Mouse (Mus musculus) T-helper 17 cell (primary cell): Measurements from ENCODE around the gene Kif2a.
"Not testable (repeated sequence)": the region's sequence is repeated elsewhere in the genome, so short reads cannot be mapped to it uniquely, and the experiment has no call there.

ENCODE experiments used
- in situ Hi-C, 2 experiments: fragments of 300-600 bp; cut with MboI, MseI; formaldehyde crosslinking; loops; 1 replicate in 1 of 2; 2 replicates in 1 of 2; pipeline ENCODE4 v1.15.1; 2025; ENCODE audit warnings: high pct_unique_total_duplicates in 2 of 2

Kif2a gene

GRCm38 (mm10) chr13:107022266-107023171 is 593 bp upstream of the Kif2a start:
- in situ Hi-C loops: no loop called here

GRCm38 (mm10) chr13:107019443-107019842 is 2.5 kb downstream of the Kif2a start:
- in situ Hi-C loops: loop anchor here in 1 of 2 experiments (5.0 kb wide), 1 partner anchor 78 kb away; no protein-coding TSS in a partner anchor

GRCm38 (mm10) chr13:107013926-107014325 is 8.0 kb downstream of the Kif2a start:
- in situ Hi-C loops: no loop called here

- in situ Hi-C loops: no loop called here
Observed at GRCm38 (mm10) chr13:107011618-107012017, 10.3 kb downstream of the Kif2a start.

GRCm38 (mm10) chr13:107008174-107008573 is 13.8 kb downstream of the Kif2a start:
- in situ Hi-C loops: no loop called here

GRCm38 (mm10) chr13:107003211-107003610 is 18.7 kb downstream of the Kif2a start:
- in situ Hi-C loops: no loop called here

GRCm38 (mm10) chr13:106998671-106999070 is 23.3 kb downstream of the Kif2a start:
- in situ Hi-C loops: no loop called here

GRCm38 (mm10) chr13:106998026-106998425 is 23.9 kb downstream of the Kif2a start:
- in situ Hi-C loops: no loop called here

GRCm38 (mm10) chr13:106997557-106997956 is 24.4 kb downstream of the Kif2a start:
- in situ Hi-C loops: not testable (repeated sequence)

- in situ Hi-C loops: no loop called here
Observed at GRCm38 (mm10) chr13:106996891-106997290, 25.0 kb downstream of the Kif2a start.

GRCm38 (mm10) chr13:106961496-106961895 is 60.4 kb downstream of the Kif2a start:
- in situ Hi-C loops: no loop called here

GRCm38 (mm10) chr13:106960557-106960956 is 61.4 kb downstream of the Kif2a start:
- in situ Hi-C loops: no loop called here

GRCm38 (mm10) chr13:106958286-106958685 is 63.6 kb downstream of the Kif2a start:
- in situ Hi-C loops: no loop called here

GRCm38 (mm10) chr13:106957554-106957953 is 64.4 kb downstream of the Kif2a start:
- in situ Hi-C loops: no loop called here

GRCm38 (mm10) chr13:106954880-106955279 is 67.0 kb downstream of the Kif2a start:
- in situ Hi-C loops: no loop called here

- in situ Hi-C loops: loop anchor here (5.0 kb wide), 2 partner anchors 155 to 160 kb away; no protein-coding TSS in a partner anchor
Observed at GRCm38 (mm10) chr13:106947583-106947982, 74.3 kb downstream of the Kif2a start.

- in situ Hi-C loops: loop anchor here (5.0 kb wide), 2 partner anchors 155 to 160 kb away; no protein-coding TSS in a partner anchor
Observed at GRCm38 (mm10) chr13:106946594-106947540, 75.1 kb downstream of the Kif2a start, which contains the start of gene Dimt1. Gene Dimt1, plus strand, starts transcription at chr13:106947127.

- in situ Hi-C loops: loop anchor here (5.0 kb wide), 2 partner anchors 157 to 162 kb away; no protein-coding TSS in a partner anchor
Observed at GRCm38 (mm10) chr13:106945518-106945917, 76.4 kb downstream of the Kif2a start.

GRCm38 (mm10) chr13:106942721-106943120 is 79.2 kb downstream of the Kif2a start:
- in situ Hi-C loops: no loop called here

GRCm38 (mm10) chr13:106941211-106941976 is 80.5 kb downstream of the Kif2a start:
- in situ Hi-C loops: no loop called here

GRCm38 (mm10) chr13:106937138-106937472 is 84.8 kb downstream of the Kif2a start:
- in situ Hi-C loops: no loop called here
